Mouse (Mus musculus) intestine, embryonic 14.5 days (tissue): ENCODE data around the gene Cyp4a14. TPM values are rescaled to one million over a fixed set of nuclear protein-coding genes. Genes with fewer than 3 reads are reported as not detected.
"Not testable (repeated sequence)": the region's sequence is repeated elsewhere in the genome, so short reads cannot be mapped to it uniquely, and the experiment has no call there.

Source experiments
- ATAC-seq: fragments of 200-750 bp; cut with Nextera tagmentation; replicated peaks from 2 replicates; pipeline ENCODE4 v1.8.0; 2017; ENCODE audit warnings: low read depth, moderate number of reproducible peaks, moderate TSS enrichment, moderate library complexity; ENCODE audit not compliant: low FRiP score, low TSS enrichment
- DNase-seq: peaks from one replicate; pipeline ENCODE4 v3.0.0-alpha.2; 2018; ENCODE audit warnings: low spot score
- H3K27ac ChIP-seq: fragments of 300-500 bp; sonication (generic); 2 replicates; pipeline ENCODE4 v1.5.1; 2014; ENCODE audit warnings: low read depth, mild to moderate bottlenecking, control low read depth
- H3K27me3 ChIP-seq: fragments of 300-500 bp; sonication (generic); replicated peaks from 2 replicates; pipeline ENCODE4 v1.6.1; 2014; ENCODE audit warnings: low read length, control low read depth; ENCODE audit not compliant: control insufficient read depth, insufficient read depth
- H3K36me3 ChIP-seq: fragments of 300-500 bp; sonication (generic); 2 replicates; pipeline ENCODE4 v1.6.1; 2014; ENCODE audit warnings: low read length, control low read depth; ENCODE audit not compliant: control insufficient read depth, insufficient read depth
- H3K4me1 ChIP-seq: fragments of 300-500 bp; sonication (generic); replicated peaks from 2 replicates; pipeline ENCODE4 v1.6.1; 2014; ENCODE audit warnings: low read length, control low read depth, mixed read lengths; ENCODE audit not compliant: control insufficient read depth, insufficient read depth
- H3K4me2 ChIP-seq: fragments of 300-500 bp; sonication (generic); 2 replicates; pipeline ENCODE4 v1.6.1; 2014; ENCODE audit warnings: low read length
- H3K4me3 ChIP-seq: fragments of 300-500 bp; sonication (generic); 2 replicates; pipeline ENCODE4 v1.5.1; 2014; ENCODE audit warnings: low read depth, low read length, control low read depth, mixed read lengths
- H3K9ac ChIP-seq: fragments of 300-500 bp; sonication (generic); 2 replicates; pipeline ENCODE4 v1.6.1; 2014; ENCODE audit warnings: mild to moderate bottlenecking, low read length
- H3K9me3 ChIP-seq: fragments of 300-500 bp; sonication (generic); 2 replicates; pipeline ENCODE4 v1.6.1; 2016; ENCODE audit warnings: low read length, control low read depth; ENCODE audit not compliant: control insufficient read depth
- WGBS: fragments of 180-500 bp; shearing (Covaris S2); extraction: QIAGEN DNeasy Blood & Tissue Kit; methylation state at CpG from one replicate; pipeline ENCODE4 v1.1.7; 2014; 5-methylcytosine and 5-hydroxymethylcytosine counted together
- polyA plus RNA-seq: library from polyadenylated mRNA; unstranded; fragments of >200 nt; fragmentation: Nextera tagmentation; extraction: Ambion mirVana; gene quantifications from 2 replicates; pipeline ENCODE4 v1.2.1, GENCODE M21; 2014

Gene Cyp4a14
- polyA plus RNA-seq, 1 experiment from 2014 or later: not detected

DNA sequence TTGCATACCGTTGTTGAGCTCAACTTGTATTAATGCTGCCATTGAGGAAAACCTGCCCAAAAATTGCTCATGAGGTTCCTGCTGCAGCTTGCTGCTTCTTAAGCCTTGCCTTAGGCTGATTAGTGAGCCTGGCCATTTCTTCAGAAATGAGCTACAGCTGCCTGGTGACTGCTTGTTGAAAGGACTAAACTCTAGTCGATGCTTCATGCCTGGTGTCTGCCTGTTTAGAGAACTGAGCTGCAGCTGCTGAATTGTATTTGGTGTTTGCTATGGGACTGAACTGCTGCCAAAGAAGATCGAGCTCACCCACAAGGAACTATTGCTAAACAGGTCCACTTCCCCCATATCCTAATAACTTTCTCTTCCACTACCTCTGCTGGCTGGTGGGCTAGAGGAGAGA is 22.4 kb downstream of the Cyp4a14 start:
- WGBS: 76% methylated on average over 3 of the region's 3 CpGs
- not testable (repeated sequence) for H3K36me3 ChIP-seq, ATAC-seq, DNase-seq, H3K4me2 ChIP-seq, H3K27me3 ChIP-seq, H3K27ac ChIP-seq, H3K4me3 ChIP-seq, H3K4me1 ChIP-seq, H3K9ac ChIP-seq, H3K9me3 ChIP-seq

DNA sequence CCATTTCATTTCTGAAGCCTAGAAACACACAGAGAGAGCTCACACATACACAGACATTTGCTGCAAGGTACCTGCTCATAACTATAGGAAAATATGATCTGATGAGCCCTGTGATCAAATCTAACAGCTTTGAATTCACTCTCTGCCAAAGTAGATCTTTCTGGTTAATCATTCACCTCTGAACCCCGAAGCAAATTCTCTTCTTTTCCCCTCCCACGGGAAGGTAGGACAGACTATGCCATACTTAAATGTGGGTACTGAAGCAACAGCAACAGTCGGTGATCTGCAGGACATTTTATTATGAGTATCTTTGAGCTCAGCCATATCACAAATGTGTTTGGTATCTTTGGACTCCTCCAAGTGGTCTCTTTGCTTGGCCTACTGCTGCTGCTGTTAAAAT is 43.6 kb downstream of the Cyp4a14 start, which contains the start of gene Cyp4a30b:
Gene Cyp4a30b, plus strand, starts transcription at position 301 of the 400 bp plus-strand sequence.
- Histone ChIP-seq H3K4me2 (no peak within 1 kb of the TSS), H3K27me3 (no peaks in the 10 kb centered on the region), H3K4me1 (no peaks in the 10 kb centered on the region), H3K9ac (no peak within 1 kb of the TSS), H3K27ac (no peak within 1 kb of the TSS), H3K9me3 (no peaks in the 10 kb centered on the region), H3K36me3 (no peaks in the 10 kb centered on the region), H3K4me3 (no peak within 1 kb of the TSS)
- DNase-seq: no peak
- 66% methylated on average over 3 of the region's 3 CpGs for WGBS
- no peak for ATAC-seq

DNA sequence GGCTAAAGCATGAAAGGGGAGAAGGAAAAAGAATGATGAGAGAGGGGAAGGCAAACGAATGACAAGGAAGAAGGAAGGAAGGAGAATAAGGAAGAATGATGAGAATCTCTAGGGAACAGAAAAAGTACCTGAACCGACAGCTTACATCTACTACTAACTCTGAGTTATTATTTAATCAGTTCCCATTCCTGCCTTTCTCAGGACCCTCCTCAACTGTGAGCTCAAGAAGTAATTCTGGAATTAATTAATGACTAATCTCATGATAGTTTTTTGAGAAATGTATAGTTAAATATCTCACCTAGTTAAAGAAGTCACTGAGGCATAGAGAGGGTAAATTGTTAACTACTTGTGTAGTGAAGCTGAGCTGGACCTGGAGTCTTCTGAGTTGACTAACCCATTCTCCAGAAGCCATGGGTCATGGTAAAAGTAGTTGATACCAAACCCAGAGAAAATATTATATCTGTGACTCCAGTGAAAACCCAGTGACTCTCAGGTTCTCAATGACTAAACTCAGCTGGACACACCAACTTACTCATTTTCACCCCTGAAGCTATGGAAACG is 45.3 kb downstream of the Cyp4a14 start:
- Histone ChIP-seq H3K27me3 (no peaks in the 10 kb centered on the region), H3K9ac (no peak overlapping the region), H3K36me3 (no peaks in the 10 kb centered on the region), H3K4me1 (no peaks in the 10 kb centered on the region), H3K27ac (no peak overlapping the region), H3K9me3 (no peaks in the 10 kb centered on the region), H3K4me2 (no peak overlapping the region), H3K4me3 (no peak overlapping the region)
- DNase-seq (no peak), ATAC-seq (no peak)
- WGBS: 70% methylated on average over 3 of the region's 3 CpGs

Other genes with a start within 250 kb of the Cyp4a14 start
- not detected in 2 replicates for gene Cyp4a12a, start 197.1 kb downstream of the Cyp4a14 start, polyA plus RNA-seq
- not detected in 2 replicates for gene Cyp4a12b, start 84.5 kb downstream of the Cyp4a14 start, polyA plus RNA-seq
- gene Cyp4a30b, start 43.5 kb downstream of the Cyp4a14 start, polyA plus RNA-seq: not detected in 2 replicates
- gene Cyp4a10, start 22.1 kb upstream of the Cyp4a14 start, polyA plus RNA-seq: not detected in 2 replicates
- not detected in 2 replicates for gene Cyp4a31, start 67.5 kb upstream of the Cyp4a14 start, polyA plus RNA-seq
- gene Cyp4a32, start 104.8 kb upstream of the Cyp4a14 start, polyA plus RNA-seq: not detected in 2 replicates
- gene Cyp4b1, start 151.6 kb upstream of the Cyp4a14 start, polyA plus RNA-seq: 1.7 and 2.6 TPM in 2 replicates
- 46.1 and 49.2 TPM in 2 replicates for gene Efcab14, start 241.6 kb upstream of the Cyp4a14 start, polyA plus RNA-seq